Mouse (Mus musculus): ENCODE data around the gene Pth2.

The Pth2 gene

GRCm38 (mm10) chr7:45196994-45197393 is 16.2 kb downstream of the Pth2 start:
- no peak for DNase-seq (ENCODE audit: low spot score in 2 of 2)

DNA sequence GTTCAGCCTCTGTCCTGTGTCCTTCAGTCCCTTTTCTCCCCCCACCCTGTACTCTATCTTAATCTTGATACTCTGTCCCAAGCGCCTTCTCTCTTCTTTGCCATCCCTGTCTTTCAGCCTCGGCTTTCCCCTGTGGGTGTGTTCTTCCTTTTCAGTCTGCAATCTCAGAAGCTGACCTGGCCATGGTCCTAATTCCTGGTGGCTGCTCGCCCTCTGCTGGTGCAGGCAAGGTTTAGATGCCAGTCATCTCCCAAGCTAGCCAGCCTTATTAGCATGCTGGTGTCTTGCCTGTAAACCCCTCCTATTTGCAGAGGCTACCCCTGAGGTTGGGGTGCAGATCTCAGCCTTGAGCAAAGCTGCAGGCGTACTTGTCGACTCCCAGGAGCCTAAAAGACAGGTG is 17.6 kb downstream of the Pth2 start:
- peak; percentile 39 to 58 for DNase-seq (ENCODE audit: low spot score in 2 of 2)

DNA sequence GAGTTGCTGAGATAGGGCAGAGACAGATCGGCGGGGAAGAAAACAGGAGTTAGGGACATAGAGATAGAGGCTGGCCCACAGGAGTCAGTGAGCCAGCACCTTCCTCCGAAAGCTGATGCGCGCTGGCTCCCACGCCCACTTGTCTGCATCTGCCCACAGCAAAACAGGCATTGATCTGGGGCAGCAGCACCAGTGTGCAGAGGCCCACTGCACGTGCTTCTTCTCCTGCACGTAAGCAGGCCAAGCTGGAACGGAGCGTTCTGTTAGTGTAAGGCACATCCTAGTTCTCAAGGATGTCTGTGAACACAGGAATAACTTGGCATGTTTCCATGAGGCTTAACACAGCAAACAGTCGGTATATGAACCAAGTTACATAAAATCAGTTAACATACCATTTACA is 18.2 kb downstream of the Pth2 start:
- DNase-seq (ENCODE audit: low spot score in 2 of 2): no peak

GRCm38 (mm10) chr7:45202654-45203053 is 21.9 kb downstream of the Pth2 start:
- no peak for DNase-seq (ENCODE audit: low spot score in 2 of 2)

GRCm38 (mm10) chr7:45204380-45205143 is 23.8 kb downstream of the Pth2 start, which contains the start of gene Ccdc155:
TSS of gene Ccdc155 (minus strand) at chr7:45204892.
- peak; percentile 39 to 75 for DNase-seq (ENCODE audit: low spot score in 2 of 2)

DNA sequence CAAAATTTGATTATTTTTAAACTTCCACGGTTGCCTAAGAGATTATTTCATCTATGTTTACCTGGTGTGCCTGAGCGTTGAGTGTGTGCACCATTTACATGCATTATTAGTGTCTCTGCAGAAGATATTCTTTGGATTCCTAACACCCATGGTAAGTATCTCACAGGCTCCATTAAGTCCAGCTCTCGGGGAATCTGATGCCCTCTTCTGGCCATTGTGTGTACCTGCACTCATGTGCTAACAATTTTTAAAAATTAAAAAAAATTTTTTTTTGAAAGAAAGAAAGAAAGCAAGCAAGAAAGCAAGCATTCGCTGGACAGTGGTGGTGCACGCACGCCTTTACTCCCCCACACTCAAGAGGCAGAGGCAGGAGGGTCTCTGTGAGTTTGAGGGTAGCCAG is 27.5 kb downstream of the Pth2 start:
- no peak for DNase-seq (ENCODE audit: low spot score in 2 of 2)

GRCm38 (mm10) chr7:45211070-45211469 is 30.3 kb downstream of the Pth2 start:
- no peak for DNase-seq (ENCODE audit: low spot score in 2 of 2)

GRCm38 (mm10) chr7:45211851-45212251 is 31.1 kb downstream of the Pth2 start, which contains the start of gene Dkkl1:
TSS of gene Dkkl1 (minus strand) at chr7:45212147.
- DNase-seq (ENCODE audit: low spot score in 2 of 2): no peak

DNA sequence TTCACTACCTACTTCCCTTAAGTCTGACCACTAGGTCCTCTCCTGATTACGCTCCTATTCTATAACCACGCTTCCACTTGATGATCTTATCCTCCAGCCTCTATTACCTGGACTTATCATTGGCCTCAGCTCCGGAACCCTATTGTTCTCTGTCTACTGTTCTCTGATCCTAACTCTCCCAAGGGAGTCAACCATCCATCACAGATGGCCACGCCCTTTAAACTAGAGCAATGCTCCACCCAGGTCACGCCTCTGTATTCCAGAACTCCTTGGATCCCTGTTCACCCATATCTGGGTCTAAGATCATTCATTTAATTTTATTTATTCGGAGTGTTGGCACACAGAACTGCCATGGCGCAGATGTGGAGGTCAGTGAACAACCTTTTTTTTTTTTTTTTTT is 31.6 kb downstream of the Pth2 start:
- no peak for DNase-seq (ENCODE audit: low spot score in 2 of 2)

DNA sequence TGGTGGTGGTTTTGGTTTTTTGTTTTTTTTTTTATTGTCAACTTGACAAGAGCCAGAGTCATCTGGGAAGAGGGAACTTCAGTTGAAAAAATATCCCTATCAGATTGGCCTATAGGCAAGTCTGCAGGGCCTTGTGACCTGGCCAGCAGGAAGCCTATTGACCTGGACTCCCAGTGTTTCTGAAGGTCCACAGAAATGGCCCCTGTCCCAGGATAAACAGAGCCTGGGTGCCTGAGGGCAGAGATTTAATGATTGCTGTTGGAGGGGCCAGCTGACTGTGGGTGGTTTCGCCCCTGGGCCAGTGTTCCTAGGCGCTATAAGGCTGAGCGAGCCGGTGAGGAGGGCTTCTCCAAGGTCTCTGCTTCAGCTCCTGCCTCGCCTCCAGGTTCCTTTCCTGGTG is 32.9 kb downstream of the Pth2 start:
- DNase-seq (ENCODE audit: low spot score in 2 of 2): no peak

- no peak for DNase-seq (ENCODE audit: low spot score in 2 of 2)
Observed at GRCm38 (mm10) chr7:45215673-45216441, 35.1 kb downstream of the Pth2 start, which contains the start of gene Tead2. TSS of gene Tead2 (plus strand) at chr7:45215753.

DNA sequence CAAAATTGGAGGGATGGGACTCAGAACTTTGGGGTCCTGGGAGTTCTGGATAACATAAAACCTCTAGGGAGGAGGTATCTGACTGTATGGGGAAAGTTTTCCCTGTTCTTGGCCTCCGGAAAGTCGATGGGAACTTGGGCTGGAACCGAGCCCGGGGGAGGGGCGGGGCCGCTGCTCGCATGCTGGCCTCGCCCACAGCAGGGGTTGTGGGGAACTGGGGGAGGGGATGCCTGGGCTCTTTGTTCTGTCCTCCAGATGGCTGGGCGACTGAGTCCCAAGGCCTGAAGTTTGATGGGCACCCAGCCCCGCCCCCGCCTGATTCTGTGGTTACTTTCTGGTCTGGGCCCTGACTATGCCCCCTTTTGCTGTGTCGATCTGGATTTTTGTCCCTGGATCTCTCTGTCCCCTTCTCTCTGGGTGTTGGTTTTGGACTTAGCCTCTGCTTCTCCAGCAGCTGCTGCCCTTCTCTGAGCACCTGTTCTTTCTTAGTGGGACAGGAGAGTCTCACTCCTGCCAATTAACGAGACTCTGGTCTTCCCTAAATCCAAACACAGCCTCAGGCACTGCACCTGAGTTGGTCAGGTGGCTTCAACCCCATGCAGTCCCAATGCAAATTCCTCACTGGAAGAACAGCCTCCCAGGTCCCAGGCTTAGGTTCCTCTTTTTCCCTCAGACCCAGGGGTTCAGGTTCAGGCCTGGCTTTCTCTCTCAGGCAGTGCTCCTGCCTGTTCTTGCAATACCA is 35.8 kb downstream of the Pth2 start:
- DNase-seq (ENCODE audit: low spot score in 2 of 2): no peak

DNA sequence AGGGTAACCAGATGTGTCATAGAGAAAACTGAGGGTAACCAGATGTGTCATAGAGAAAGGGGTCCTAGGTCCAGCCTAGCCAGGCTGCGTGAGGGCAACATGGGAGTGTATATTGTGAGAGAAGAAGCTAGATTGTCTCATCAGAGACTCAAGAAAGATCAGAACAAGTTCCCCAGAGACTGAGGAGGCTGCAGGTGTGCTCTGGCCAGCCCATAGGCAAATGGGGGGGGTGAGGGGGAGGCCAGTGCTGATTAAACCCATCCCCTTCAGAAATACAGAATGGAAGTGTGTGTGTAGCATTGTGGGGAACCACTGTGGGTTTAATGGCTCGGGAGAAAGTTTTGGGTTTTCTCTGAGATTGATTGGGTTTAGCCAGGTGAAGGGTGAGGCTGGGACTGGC is 40.9 kb downstream of the Pth2 start:
- no peak for DNase-seq (ENCODE audit: low spot score in 2 of 2)

GRCm38 (mm10) chr7:45224826-45225225 is 44.0 kb downstream of the Pth2 start:
- DNase-seq (ENCODE audit: low spot score in 2 of 2): no peak

DNA sequence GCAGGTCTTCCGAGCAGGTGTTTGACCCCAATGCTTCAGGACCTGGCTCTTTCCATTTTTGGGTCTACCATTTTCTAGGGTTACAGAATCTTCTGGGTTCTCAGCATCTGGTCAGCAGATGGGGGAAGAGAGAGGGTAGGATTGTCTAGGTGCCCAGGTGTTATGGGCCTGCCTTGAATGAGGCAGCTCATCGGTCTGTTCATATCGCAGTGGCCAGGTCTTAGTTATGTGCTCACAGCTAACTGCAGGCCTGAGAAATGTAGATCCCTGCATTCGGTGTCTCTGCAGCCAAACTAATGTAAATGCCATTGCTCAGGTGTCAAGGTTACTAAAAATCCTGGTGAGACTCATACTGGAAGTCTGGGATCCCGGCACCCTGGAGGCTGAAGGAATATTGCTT is 45.6 kb downstream of the Pth2 start:
- DNase-seq (ENCODE audit: low spot score in 2 of 2): no peak

- no peak for DNase-seq (ENCODE audit: low spot score in 2 of 2)
Observed at GRCm38 (mm10) chr7:45228548-45228947, 47.8 kb downstream of the Pth2 start.

GRCm38 (mm10) chr7:45229046-45229445 is 48.3 kb downstream of the Pth2 start:
- DNase-seq (ENCODE audit: low spot score in 2 of 2): no peak

DNA sequence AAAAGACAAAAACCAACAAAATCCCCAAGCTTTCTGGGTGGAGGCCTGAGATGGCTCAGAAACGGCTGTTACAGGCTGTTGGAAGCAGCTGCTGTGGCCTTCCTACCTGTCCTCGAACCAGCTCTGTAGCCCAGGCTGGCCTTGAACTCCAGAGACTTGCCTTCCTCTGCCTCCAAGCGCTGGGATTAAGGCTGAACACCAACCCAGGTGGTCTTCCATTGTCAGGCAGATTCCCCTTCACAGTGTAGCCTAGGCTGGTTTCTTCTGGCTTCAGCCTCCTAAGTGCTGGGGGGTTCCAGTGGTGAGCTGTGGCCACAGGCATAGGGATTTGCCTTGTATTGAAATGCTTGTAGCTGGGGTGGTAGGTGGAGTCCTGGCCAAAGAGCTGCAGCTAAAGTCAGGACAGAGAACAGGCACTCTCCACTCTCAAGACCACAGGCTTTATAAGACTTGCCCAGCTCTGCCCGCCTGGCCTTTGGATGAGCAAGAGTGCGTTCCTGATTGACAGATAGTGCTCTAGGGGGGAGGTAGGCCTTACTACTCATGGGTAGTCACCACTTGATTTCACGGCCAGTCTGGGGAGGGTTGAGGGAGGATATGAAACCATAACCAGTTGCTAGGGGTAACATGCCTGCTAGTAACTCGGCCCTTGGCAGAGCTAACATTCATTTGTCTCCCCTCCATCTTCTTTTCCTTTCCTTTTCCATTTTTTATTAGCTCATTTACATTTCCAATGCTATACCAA is 48.8 kb downstream of the Pth2 start:
- no peak for DNase-seq (ENCODE audit: low spot score in 2 of 2)

- no peak for DNase-seq (ENCODE audit: low spot score in 2 of 2)
Observed at GRCm38 (mm10) chr7:45231192-45231591, 50.4 kb downstream of the Pth2 start.
